Mouse (Mus musculus): ENCODE measurements around the gene Ascl3. TPM values are rescaled to one million over a fixed set of nuclear protein-coding genes. Genes with fewer than 3 reads are reported as not detected.

Gene Ascl3
- total RNA-seq, 2 experiments from 2014 or later: not detected

DNA sequence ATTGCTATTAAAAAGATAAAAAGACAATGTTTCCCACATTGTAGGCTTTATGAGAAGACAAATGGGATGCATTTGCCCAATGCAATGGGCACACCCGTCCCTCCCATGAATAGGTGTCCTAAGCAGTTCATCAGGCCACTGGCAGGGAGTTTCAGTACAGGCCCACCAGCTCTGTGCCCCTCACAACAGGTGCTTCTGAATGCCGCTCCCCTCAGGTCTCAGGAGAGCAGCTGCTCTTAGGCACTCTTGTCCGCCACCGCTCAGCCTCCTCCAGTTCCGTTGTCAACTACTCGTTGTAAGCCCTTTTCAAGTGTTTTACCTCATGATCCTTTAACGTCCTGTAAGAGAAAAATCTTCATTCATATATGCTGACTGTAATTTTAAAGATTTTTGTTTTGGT is 19.3 kb downstream of the Ascl3 start:
- DNase-seq (ENCODE audit: low spot score in 2 of 2): no peak

GRCm38 (mm10) chr7:109710069-109710468 is 21.5 kb downstream of the Ascl3 start:
- no peak for DNase-seq (ENCODE audit: low spot score in 2 of 2)

DNA sequence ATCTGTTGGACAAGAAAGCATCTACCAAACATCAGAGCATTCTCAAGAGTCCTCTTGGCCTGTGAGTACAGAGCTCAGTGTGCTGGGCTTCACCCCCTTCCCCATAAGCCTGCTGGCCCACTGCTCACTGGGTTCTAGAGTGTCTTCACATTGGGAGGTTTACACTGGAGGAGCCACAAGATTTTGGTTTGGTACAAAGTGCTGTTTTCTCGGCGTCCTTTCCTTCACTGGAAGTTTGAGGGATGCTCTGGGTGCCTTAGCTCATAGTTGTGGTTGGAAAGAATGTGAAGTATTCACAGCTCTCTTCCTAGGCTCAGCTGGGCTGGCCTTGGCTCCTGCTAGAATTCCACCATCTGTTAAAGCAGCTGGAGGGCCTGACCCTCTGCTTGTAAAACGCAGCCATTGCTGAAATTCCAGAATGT is 22.6 kb downstream of the Ascl3 start:
- no peak for DNase-seq (ENCODE audit: low spot score in 2 of 2)

DNA sequence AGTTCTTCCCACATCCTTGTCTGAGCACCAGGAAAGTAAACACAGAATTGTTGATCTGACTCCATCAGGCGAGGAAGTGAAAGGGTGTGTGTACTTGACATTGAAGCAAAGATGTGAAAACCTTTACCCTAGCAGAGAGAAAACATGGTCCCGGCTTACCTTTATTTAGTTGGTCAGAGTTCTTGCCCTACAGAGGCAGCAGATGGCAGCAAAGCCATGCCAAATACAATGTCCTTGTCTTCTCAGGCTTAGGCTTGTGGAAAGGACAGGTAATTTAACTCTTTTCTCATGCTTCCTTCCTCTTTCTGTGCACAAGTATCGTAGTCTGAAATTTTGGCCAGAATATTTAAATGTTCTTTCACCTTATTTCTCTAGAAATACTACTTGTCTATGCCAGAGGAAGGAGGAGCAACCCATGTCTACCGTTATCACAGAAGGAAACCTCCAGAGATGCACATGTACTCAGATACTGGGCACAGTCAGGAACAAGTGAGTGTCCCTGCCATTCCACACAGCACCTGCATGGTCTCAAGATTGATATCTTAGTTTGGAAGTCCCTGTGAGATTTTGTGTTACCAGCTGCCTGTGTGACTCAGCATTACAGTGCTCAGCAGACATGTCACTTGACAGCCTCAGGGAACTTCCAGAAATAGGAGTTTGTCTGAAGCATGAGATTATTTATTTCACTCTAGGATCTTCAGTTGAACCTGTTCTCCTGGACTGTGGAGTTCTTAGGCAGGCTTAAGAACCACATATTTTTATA is 24.3 kb downstream of the Ascl3 start:
- peak; percentile 29 to 40 for DNase-seq (ENCODE audit: low spot score in 2 of 2)

- DNase-seq (ENCODE audit: low spot score in 2 of 2): no peak
Measured at GRCm38 (mm10) chr7:109704461-109704860, 27.1 kb downstream of the Ascl3 start.

DNA sequence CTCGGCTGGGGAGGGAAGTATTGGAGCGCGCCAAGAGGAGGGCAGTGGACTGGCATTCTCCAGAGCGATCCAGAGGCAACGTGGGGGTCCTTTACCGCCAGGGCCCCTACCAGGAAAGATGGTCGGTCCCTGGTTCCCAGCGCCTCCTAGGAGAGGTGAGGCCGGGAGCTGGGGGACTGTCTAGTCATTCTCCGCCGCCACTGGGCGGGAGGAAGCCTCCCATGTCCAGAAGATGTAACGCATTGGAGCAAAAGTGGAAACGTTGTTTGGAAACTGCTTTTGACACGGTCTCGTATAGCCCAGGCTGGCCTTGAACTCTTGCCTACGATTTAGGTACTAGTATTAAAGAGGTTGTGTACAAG is 27.5 kb downstream of the Ascl3 start:
- DNase-seq (ENCODE audit: low spot score in 2 of 2): no peak

GRCm38 (mm10) chr7:109703190-109704015 is 28.1 kb downstream of the Ascl3 start, which contains the start of the genes St5 and Akip1:
Gene St5, minus strand, starts transcription at chr7:109703605.
Gene Akip1, plus strand, starts transcription at chr7:109703690.
- peak; percentile 92 to 93 for DNase-seq (ENCODE audit: low spot score in 2 of 2)

GRCm38 (mm10) chr7:109702721-109703120 is 28.8 kb downstream of the Ascl3 start:
- no peak for DNase-seq (ENCODE audit: low spot score in 2 of 2)

DNA sequence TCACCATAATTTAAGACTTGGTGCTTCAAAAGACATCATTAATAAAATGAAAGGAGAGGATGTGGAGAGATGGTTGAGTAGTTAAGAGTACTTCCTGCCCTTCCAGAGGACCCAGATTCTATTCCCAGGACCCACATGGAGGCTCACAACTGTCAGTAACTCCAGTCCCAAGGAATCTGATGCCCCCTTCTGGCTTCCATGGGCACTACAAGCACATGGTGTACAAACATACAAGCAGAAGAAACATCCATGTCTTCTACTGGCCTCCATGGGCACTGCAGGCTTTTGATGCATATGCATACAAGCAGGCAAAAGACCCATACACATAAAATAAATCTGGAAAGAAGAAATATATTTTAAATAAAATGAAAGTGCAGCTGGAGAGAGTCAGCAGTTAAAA is 31.3 kb downstream of the Ascl3 start:
- no peak for DNase-seq (ENCODE audit: low spot score in 2 of 2)

DNA sequence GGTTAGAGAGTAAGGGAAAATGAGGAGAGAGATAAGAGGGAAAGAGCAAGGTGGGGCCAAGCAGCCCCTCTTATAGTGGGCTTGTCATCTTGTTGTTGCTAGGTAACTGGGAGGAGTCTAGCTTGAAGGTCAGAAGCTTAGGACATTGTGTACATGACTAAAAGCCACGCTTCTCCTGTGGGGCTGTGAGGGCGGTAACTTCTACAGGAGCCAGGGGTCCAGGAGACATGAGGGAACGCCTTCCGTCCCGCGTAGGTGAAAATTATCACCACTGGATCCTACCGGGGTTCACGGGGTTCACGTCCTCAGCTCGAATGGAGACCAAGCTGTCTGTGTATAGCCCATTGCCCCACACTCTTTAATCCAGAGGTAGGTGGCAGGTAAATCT is 36.2 kb downstream of the Ascl3 start:
- no peak for DNase-seq (ENCODE audit: low spot score in 2 of 2)

GRCm38 (mm10) chr7:109694576-109695338 is 36.8 kb downstream of the Ascl3 start:
- DNase-seq (ENCODE audit: low spot score in 2 of 2): no peak

DNA sequence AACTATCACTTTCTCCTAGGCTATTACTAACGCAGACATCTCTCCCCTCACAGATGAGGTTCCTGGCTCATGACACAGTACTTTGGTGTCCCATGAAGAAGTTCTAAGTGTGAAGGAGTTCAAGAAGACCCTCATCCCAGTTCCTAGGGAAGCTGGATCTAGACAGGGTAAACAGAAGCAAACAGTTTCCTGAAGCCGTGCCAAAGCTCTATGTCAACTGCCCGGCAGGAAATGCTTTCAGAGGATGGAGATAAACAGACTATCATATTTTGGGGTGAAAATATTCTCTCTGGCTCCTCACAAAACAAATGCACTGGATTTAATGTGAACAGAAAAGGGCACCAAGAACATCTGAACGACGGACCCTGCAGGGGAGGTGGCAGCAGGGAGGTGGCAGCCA is 40.6 kb downstream of the Ascl3 start:
- no peak for DNase-seq (ENCODE audit: low spot score in 2 of 2)

- DNase-seq (ENCODE audit: low spot score in 2 of 2): no peak
Measured at GRCm38 (mm10) chr7:109690101-109690500, 41.4 kb downstream of the Ascl3 start.

DNA sequence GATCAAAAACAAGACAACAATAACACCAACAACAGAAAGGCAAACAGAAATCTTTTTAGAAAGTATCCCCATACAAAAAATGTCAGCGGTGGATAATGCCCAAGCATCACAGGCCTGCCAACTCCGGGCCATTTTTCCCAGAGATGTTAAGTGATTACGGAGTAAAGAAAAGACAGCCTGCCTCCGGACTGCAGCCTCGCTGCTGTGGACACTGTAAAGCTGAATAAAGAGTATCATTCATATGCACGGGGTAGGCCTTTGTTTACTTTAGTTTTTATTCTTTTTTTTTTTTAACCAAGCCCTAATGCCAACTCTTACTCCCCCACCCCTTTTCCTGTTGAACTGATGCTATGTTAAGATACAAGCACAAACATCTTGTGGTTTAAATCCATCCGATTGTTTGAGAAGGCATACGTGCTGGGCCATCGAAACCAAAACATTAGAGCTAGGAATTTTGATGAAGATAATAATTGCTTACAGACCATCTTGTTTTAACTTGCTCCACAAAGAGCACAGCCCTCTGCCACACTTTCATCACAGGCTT is 44.9 kb downstream of the Ascl3 start:
- DNase-seq (ENCODE audit: low spot score in 2 of 2): no peak

GRCm38 (mm10) chr7:109680879-109681278 is 50.6 kb downstream of the Ascl3 start:
- no peak for DNase-seq (ENCODE audit: low spot score in 2 of 2)

- DNase-seq (ENCODE audit: low spot score in 2 of 2): no peak
Measured at GRCm38 (mm10) chr7:109680284-109680683, 51.2 kb downstream of the Ascl3 start.

Other genes with a start within 250 kb of the Ascl3 start
- 1 to 10 TPM; 2.8 to 4.9 TPM for gene Trim66, start 223.6 kb downstream of the Ascl3 start, total RNA-seq (2021)
- 100 to 1,000 TPM; 121 to 135 TPM for gene Rpl27a, start 212.6 kb downstream of the Ascl3 start, total RNA-seq (2021)
- 10 to 100 TPM; 30.2 to 35.7 TPM for gene St5, start 28.1 kb downstream of the Ascl3 start, total RNA-seq (2021)
- 1 to 10 TPM; 4.8 to 5.6 TPM for gene Akip1, start 28.0 kb downstream of the Ascl3 start, total RNA-seq (2021)
- 1 to 10 TPM in 1 of 2 experiments, not detected in 1; 1.3 TPM for gene BC051019, start 7.9 kb downstream of the Ascl3 start, total RNA-seq (2021)
- 10 to 100 TPM; 82.6 to 83.7 TPM for gene Tmem9b, start 21.1 kb upstream of the Ascl3 start, total RNA-seq (2021)
- gene Nrip3, start 50.3 kb upstream of the Ascl3 start, total RNA-seq (2021): 100 to 1,000 TPM; 200 to 227 TPM
- gene Scube2, start 134.0 kb upstream of the Ascl3 start, total RNA-seq (2021): 1 to 10 TPM; 1.6 to 2.0 TPM
- gene Dennd5a, start 228.7 kb upstream of the Ascl3 start, total RNA-seq (2021): 100 to 1,000 TPM; 182 to 205 TPM

Measured in layer of hippocampus, postnatal 14 days (tissue).